Mouse (Mus musculus) WW6 (cell line): Measurements from ENCODE around the gene Stoml1.
"Not testable (repeated sequence)": the region's sequence is repeated elsewhere in the genome, so short reads cannot be mapped to it uniquely, and the experiment has no call there.

ENCODE experiments used
- DNase-seq: peaks from one replicate; pipeline ENCODE4 v3.0.0-alpha.2; 2013; ENCODE audit warnings: low read depth, low spot score

Stoml1 gene

DNA sequence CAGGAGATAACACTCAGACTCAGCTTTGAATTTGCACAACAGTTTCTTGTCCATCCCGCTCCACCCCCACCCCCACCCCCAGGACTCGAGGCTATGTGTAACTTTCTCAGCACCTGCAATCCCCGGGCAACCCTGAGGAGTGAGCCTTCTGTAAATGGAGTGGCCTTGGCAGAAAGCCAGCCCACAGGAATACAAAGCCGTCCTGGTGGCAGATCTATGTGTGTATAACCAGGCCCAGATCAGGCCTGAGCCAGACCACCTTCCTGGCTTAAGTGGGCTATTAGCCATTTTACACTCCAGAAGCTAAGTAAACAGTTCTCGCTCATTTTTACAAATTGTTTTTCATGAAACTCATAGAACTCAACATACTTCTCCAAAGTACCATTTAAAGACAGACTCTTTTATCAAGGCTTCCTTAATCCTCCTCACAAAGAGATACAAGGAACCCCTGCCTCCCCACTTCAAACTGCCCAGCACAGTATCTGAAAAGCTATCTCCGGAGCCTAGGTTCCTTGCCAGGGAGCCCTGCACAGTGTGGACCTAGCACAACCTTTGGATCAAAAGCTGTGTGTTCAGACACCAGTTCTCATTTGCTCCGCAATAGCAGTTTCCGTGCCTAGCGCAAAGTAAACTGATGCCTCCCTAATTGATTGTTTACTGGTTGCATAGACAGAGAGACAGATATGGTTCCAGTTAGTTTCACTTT is 11.0 kb upstream of the Stoml1 start:
- no peak for DNase-seq

DNA sequence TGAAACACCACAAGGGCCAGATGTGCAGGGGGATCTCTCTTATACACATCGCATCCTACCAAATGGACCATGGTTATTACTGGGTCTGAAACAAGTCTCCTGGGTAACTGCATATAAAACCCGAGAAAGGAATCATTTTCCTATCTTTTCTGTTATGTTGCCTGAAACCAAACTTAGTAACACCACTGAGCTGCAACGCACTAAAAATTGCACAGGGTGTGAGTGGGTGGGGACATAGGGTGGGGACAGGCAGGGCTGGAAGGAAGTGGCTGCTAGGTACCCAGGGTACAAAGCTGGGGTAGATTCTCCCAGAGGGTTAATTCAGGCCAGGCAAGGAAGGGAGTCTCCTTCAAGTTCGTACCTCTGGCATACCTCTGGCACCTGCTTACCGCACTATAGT is 10.3 kb upstream of the Stoml1 start:
- DNase-seq = no peak

DNA sequence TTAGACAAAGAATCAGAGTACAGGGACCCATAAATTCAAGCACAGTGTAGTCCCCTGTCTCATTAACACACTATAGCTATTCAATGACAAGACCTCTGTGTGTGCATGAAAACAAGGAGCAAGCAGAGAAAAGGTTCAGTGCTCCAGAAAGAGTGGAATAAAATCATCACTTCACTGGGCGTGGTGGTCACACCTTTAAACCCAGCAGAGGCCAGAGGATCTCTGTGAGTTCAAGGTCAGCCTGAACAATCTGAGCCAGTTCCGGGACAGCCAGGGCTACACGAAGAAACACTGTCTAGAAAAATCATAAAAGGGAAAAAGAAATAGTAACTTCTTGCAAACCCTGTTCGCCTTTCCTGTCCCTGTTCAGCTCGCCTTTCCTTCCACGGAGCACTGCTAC is 9.3 kb upstream of the Stoml1 start:
- no peak for DNase-seq

DNA sequence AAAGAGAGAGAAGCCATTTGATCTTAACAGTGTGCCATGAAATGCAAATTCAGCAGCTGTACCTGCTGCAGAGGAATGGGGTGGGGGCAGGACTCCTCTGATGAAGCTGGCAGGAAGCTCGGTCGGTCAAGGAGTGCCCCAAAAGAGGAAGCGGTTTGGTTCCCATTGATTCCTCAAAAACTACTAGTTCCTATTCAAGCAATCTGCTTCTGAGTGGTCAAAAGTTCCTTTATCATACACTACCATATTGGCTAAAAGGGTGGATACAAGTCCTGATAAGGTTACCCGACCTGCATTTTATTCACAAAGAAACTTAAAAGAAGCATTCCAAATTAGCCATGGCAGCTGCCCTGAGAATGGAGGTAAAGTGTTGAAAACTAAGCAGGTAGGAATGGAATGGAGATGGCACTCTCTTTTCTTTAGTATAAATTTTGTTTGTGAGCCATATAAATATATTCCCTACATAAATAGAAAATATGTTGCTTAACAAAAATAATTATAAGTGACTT is 6.8 kb upstream of the Stoml1 start:
- no peak for DNase-seq

DNA sequence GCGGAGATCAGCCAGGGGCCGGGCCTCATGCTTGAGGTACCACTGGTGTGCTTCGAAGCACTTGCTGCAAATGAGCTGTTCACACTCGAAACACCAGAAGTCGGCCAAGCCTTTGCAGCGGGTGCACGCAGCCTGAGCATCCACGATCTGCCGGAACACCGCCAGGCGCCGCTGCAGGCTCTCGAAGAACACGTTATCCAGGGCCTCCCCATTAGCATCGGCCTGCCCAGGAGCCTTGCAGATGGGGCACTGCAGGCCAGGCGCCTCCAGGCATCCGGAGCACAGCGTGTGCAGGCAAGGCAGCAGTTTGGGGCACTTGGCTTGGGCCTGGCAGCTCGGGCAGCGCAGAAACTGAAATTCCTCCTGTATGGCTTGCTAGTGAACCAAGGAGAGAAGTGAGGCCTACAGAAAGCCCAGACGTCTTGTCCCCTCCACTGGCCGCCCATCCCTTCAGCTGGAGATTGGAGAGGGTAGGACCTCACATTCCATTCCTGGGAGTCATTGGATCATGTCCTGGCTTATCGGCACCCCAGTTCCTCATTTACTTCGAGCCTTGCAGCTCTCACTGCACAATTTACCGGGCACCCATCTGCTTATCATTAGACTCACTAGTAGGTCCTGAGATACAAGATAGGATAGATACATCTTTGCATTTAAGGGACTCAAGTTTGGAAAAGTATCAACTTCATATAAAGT is 5.8 kb upstream of the Stoml1 start:
- DNase-seq = peak; percentile 58

DNA sequence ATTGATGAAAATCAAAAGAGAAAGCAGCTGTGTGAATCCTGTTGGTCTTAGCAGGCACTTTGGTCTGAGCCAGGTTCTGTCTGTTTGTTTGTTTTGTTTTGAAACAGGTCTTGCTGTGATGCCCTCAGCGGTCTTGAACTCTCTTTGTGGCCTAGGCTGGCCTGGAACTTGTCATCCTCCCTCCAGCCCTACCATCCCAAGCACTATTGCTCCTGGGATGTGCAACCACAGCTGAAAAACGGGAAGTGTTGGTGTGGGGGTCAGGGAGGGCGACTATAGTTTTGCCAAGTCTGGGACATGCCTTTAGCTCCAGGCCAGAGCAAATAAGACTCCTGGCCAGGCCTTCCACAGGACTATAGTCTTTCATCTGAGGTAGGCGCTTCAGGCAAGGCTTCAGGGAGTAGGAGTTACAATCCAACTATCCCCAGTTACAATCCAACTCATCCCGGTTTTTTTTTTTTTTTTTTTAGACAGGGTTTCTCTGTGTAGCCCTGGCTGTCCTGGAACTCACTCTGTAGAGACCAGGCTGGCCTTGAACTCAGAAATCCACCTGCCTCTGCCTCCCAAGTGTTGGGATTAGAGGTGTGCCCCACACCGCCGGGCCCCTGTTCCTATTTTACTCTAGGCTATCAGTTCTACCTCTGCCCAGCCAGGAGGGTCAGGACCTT is 4.1 kb upstream of the Stoml1 start:
- no peak for DNase-seq

DNA sequence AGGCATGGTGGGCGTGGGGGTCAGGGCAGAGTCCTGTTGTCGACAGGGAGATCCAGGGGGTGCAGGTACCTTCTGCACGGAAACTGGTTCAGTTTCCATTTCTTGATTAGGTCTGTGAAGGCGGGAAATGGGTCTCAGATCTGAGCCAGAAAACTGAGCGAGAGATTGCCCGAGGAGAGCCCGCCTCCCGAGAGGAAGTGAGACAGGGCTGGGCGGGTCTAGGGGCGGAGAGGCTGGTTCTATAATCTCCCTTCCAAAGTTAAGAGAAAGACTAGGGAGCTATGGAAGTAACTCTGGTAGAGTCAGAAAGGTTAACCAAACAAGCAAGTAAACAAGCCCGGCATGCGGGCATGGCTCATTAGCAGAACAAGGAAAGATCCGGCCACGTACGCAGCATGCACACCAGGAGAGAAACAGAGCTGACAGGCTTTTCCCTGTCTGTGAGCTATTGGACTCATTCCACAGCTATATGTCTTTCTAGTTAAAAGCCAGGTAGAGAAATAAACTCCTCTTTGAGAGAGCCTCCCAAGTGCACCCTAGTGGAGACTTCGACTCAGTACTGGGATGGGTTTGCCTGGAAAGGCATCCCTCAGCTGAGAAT is 3.3 kb upstream of the Stoml1 start, which contains the start of gene Pml:
Gene Pml, minus strand, starts transcription at position 195 of the 601 bp plus-strand sequence.
- no peak for DNase-seq

DNA sequence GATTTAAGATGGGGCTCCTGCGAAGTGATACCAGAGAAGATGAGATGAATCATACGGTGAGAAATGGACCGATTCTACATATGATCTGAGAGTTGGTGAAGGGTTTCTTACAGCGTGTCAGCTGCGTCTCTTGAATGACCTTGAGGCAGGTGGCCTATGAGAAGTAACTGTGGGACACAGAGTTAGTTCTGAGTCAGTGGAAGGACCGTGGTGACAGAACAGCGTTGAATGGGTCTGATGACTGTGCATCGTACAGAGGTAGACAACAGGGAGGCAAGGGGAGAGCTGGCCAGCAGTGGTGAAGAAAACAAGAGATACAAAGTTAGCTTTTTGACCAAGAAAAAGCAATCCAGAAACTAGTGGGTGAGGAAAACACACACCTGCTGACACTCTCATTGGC is 2.6 kb upstream of the Stoml1 start:
- no peak for DNase-seq

DNA sequence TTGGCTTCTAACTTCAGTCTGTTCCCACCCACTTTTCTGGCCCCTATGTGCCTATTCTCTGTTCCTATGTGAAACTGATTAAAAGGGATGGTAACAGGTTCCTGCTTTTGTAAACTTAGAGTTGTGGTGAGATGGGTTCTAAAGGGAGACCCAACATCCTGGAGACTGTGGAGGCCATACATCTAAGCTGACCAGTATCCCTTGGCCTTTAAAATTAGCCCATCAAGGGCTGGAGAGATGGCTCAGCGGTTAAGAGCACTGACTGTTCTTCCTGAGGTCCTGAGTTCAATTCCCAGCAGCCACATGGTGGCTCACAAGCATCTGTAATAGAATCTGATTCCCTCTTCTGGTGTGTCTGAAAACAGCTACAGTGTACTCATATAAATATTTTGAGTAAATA is 2.2 kb upstream of the Stoml1 start:
- not testable (repeated sequence) for DNase-seq

DNA sequence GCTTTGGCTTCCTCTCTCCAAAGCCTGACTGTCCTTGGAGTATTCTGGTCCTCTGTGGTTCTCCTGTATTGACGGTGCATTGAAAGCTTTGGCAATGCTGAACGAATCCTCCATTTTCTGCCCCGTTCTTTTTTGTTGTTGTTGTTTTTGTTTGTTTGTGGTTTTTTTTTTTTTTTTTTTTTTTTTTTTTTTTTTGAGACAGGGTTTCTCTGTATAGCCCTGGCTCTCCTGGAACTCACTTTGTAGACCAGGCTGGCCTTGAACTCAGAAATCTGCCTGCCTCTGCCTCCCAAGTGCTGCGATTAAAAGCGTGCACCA is 800 bp downstream of the Stoml1 start:
- DNase-seq = not testable (repeated sequence)

DNA sequence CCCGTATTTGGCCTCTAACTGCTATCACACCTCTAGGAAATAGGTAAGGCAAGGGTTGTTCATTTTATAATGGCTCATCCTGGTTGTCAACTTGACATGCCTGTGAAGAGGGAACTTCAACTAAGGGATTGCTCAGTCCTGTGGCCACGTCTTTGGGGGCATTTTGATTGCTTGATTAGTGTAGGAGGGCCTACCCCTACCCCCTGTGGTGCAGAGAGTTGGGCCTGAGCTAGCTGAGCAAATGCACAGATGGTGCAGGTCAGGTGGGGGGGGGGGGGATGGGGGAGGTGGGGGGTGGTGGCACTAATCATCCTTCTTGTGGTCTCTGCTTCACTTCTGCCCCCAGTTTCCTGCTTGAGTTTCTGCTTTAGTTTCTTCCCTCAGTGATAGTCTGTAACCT is 2.1 kb downstream of the Stoml1 start:
- no peak for DNase-seq

DNA sequence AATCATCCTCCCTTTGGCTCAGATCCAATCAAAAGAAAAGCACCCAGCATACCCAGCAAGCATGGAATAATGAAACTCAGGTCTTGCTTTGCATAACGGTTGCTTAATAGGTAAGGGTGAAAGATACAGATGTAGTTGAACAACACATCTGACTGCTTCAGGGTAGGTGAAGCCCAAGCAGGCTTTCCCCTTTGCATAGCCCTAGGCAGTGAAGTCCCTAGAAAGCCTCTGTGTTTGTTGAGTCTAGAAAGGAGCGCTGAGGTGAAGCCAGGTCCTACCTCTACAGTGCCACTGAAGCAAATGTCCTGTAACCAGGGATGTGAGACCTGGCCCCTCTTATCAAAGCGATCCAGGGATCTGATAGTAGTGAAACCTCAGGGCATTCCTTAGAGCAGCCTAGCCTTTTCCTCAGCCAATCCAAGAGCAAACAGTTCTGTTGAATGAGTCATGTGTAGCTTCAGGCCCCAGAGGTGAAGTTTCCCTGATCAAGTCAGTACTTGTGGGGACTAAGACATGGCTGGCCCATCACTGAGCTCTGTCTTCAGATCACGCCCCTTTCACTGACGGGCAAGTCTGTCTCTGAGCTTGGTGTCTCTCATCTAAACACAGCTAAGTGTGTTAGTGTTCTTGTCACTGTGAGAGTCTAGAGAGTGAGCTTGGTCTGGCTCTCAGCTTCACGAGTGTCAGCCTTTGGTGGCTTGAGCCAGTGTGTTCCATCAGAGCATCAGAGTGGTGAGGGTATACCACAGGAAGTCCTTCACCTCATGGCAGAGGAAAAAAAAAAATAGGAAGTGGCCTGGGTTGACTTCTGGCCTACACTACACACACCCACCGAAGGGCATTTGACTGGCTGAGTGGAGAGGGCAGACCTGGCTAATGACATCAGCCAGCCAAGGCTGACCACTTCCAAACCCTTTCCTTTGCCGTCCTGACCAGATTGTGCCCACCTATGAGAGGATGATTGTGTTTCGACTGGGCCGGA is 3.0 kb downstream of the Stoml1 start:
- no peak for DNase-seq

DNA sequence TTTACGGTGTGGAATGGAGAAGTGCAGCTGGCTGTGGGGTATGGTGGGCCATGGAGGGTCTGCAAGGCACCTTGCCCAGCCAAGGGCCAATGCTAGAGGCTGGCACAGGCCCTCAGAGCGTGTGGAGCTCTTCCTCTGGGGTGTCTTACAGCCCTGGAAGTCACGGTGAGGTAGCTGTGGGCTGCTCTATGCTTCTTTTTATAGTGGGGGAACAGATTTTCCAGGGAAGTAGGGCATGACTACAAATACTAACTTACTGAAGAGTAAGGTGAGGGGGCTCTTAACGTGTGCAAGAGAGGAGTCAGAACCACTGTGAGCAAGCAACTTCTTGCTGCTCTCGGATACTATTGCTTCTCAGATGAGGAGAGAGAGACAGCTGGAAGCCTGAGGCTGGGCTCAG is 9.5 kb downstream of the Stoml1 start:
- DNase-seq = no peak

DNA sequence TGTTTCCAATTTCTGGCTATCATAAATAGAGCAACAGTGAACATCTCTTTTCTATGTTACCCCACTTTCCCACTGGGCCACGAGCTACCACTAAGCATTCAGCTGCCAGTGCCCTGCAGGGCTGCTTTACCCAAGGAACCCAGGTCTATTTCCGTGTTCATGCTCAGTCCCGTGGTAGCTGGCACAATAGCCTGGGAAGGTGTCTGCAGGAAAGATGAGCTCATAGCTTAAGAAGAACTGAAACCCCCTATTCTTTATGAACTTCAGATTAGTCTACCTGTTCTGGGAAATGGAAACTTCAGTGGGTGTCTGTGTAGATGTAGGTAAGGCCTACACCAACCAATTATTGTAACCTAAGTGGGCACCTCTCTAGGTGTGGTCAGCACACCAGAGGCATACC is 12.4 kb downstream of the Stoml1 start:
- no peak for DNase-seq

DNA sequence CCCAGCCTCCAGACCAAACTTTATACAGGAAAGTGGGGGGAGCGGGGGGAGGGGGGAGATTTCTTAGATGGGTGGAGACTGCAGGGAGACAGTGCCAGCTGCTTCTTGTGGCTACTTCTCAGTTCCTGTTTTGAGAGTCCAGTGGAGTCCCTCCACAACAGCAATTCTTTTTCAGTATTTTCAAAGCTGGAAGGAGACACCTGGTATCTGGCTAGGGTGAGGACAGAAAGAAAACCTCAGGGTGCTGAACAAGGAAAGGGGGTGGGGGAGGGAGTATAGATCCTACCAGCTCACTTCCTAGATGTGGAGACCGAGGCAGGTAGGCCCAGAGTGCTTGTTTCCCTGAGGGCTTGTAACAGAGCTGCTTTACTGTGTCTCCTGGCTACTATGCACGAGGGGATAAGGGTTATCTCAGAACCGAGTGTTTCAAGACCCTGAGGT is 13.6 kb downstream of the Stoml1 start:
- DNase-seq = no peak

DNA sequence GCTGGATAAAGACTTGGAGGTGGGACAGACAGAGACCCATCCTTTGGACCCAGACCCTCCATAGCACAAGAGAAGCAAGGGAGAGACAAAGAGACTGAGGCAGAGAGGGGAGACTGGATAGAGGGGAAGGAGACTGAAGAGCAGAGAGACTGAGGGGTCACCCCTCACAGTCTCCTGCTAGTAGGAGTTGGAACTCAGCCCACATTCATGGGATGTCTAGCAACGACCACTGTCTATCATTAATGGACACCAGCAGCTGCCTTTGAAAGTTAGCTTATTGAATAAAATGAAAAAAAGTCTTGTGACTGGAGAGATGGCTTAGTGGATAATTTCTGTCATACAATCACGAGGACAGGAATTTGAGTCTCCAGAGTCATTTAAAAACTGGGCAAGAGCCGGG is 14.1 kb downstream of the Stoml1 start:
- DNase-seq = no peak

DNA sequence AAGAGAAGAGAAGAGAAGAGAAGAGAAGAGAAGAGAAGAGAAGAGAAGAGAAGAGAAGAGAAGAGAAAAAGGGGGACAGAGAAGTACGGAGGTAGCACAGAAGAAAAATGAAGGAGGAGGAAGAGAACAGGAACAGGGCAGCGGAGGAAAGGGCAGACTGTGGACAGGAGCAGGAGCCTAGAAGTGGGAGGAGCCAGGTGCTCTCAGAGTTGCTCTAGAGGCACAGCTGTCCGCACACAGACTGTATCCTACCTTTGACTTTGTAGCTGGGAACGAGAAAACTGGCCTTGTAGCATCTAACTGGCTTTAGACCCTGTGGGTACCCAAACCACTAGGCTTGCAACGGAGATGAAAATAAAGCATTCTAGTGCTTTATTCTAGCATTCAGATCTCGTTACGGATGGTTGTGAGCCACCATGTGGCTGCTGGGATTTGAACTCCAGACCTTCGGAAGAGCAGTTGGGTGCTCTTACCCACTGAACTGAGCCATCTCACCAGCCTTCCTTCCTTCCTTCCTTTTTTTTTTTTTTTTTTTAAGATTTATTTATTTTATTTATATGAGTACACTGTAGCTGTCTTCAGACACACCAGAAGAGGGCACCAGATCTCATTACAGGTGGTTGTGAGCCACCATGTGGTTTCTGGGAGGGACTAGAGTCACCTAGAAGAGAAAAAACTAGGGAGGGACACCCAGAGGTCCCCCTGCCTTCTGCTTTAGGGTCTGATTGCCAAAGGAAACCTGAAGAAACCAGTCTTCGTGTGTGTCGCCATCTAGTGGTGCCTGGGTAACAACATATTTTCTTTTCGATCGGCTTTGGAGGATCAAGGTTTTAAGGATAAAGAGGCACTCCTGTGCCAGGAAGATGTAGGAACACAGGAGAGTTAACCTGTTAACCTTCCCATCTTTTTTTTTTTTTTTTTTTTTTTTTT is 15.7 kb downstream of the Stoml1 start:
- DNase-seq = no peak

DNA sequence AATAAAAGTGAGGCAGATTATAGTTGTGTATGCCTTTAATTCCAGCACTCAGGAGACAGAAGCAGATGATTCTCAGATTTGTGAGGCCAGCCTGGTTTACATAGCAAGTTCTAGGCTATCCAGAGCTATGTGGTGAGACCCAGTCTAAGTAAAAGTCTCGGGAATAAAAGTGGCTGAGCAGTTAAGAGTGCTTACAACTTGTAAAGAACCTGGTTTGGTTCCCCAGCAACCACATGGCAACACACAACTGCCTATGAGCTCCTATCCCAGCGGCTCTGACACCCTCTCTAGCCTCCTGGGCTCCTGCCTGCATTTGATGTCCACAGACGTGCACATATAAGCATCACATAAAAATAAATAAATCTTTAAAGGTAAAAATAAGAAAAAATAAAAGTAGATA is 17.1 kb downstream of the Stoml1 start:
- no peak for DNase-seq

DNA sequence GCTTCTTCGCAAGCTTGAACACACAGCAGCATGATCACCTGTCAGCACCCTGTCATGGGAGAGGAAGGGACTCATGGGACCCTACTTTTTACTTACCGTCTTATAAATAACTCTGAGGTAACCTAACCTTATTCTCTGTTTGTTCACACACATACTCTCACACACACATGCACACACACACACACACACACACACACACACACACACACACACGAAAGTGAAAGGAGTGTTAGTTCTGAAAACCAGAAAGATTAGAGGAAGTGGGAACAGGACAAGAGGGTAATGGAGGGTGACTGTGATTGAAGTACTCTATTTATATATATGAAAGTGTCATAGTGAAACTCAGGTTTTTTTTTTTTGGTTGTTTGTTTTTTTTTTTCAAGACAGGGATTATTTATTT is 18.1 kb downstream of the Stoml1 start:
- no peak for DNase-seq

DNA sequence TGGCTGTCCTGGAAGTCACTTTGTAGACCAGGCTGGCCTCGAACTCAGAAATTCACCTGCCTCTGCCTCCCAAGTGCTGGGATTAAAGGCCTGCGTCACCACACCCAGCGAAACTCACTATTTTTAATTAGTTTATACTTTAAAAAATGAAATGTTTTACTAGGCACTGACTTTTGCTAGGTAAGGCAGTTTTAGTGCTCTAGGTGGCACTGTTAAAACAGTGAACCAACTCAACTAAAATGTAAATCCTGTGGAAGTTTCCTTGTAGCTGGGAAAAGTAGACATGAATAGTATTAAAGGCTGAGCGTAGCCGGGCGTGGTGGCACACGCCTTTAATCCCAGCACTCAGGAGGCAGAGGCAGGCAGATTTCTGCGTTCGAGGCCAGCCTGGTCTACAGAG is 18.6 kb downstream of the Stoml1 start:
- DNase-seq = not testable (repeated sequence)
